Mouse (Mus musculus) layer of hippocampus, adult 9-10 months (tissue): ENCODE measurements around the gene Cutc.
A peak's percentile ranks its signal among the peaks of the same experiment; 100 is the strongest.

Experiments
- DNase-seq: peaks from one replicate; pipeline ENCODE4 v3.0.0; 2022; ENCODE audit warnings: low spot score

The Cutc gene

DNA sequence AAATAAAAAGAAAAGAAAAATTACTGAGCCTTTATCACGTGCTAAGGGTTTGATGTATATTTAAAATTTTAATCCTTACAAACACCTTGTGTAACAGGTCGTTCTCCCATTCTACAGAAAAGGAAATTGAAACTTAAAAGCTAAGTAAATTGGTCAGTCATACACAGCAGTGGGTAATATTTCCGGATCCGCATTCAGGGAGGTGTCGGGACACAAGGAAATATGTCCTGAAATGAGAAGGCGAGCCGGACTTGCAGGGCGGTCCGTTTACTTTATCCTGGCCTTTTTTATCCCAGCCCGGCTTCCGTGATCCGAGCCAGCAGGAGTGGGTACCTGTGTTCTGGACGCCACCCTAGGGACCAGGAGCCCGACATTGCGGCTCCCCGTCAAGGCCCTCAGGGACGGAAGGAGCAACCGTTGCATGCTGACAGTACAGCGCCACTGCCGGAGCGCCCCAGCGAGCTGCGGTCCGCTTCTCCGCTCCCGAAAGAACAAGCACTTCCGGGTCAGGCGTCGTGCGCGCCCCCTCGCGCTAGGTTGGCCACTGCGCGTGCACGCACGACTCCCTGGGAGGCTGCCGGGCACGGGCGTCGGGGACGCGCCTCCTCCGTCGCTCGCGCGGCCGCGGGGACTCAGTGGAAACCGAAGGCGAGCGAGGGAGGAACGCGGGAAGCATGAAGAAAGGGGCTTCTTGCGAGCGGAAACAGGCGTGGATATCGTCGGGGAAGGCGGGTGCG lies at the start of gene Cutc, which contains the start of gene Cox15:
Cutc (plus strand) TSS at position 508 of the 737 bp plus-strand sequence.
Cox15 (minus strand) TSS at position 512 of the 737 bp plus-strand sequence.
- peak; percentile 91 for DNase-seq

DNA sequence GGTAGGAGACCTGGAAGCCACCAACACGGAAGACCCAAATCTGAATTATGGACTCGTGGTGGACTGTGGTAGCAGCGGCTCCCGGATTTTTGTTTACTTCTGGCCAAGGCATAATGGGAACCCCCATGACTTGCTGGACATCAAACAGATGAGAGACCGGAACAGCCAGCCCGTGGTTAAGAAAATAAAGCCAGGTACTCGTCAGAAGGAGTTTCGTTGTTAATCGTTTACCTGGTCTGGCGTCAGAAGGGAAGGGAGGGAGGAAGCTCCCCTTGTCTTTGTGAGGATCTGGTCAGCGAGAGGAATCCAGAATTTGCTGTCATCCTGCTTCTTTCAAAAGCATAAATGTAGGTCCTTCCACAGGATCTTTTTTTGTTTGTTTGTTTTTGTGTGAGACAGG lies 48.6 kb upstream of the Cutc start:
- no peak for DNase-seq

DNA sequence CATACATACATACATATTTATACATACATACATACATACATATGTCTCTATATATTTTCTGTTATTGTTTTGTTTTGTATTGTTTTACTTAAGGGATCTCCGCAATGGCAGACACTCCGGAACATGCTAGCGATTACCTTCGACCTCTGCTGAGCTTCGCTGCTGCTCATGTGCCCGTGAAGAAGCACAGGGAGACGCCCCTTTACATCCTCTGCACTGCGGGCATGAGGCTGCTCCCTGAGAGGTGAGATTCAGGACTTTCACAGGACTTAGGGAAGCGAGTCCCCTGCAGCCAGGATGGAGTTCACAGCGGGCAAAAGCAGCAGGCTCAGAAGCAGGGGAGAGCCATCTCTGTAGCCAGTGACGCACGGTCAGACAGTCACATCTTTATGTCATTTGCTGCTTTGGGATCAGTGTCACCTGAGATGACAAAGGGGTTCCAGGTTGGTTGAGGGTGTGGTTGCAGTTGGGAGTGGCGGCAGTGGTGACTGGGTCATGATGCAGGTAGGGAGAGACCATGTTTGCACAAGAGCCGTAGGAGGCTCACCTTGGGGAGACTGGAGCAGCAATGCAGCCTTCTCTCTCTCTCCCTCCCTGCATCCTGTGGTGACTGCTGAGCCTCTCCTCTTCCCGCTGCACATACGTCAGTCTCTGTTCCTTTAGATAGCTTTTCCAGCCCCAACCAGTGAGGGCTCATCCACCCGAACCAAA lies 47.9 kb upstream of the Cutc start:
- DNase-seq: no peak

DNA sequence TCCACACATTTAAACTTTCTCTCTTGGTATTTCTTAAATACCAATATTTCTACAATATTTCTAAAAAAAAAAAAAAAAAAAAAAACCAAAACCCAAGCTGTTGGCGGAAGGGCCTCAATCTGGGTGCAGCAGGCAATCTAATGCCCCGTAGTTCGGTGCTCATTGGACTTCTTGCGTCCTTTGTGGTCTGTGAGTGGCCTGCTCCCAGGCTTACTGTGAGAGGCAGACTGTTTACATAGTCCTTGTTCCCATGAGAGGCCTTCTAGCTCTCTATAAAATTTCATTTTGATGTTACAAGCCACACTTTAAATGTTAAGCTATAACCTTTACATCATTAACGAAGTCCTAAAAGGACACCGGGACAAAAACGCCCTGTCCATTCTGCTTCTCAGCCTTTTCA lies 44.6 kb upstream of the Cutc start:
- DNase-seq: no peak

DNA sequence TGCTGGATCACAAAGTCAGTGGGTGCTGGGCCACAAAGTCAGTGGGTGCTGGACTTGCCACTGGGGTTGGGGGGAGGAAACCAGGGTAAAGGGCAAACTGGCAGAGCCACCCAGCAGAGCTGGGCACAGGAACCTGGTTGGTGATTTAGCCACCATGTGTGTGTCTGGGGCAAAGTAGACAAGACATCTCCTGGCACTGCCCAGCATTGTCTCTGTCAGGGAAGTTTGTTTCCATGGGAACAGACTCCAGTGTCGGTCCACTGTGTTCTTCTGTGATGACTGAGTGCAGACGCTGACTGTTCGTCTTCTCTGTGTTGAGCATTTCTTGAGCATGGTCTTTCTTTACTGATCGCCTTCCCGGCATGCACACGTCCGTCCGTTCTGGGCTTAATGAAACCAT lies 43.5 kb upstream of the Cutc start:
- no peak for DNase-seq

DNA sequence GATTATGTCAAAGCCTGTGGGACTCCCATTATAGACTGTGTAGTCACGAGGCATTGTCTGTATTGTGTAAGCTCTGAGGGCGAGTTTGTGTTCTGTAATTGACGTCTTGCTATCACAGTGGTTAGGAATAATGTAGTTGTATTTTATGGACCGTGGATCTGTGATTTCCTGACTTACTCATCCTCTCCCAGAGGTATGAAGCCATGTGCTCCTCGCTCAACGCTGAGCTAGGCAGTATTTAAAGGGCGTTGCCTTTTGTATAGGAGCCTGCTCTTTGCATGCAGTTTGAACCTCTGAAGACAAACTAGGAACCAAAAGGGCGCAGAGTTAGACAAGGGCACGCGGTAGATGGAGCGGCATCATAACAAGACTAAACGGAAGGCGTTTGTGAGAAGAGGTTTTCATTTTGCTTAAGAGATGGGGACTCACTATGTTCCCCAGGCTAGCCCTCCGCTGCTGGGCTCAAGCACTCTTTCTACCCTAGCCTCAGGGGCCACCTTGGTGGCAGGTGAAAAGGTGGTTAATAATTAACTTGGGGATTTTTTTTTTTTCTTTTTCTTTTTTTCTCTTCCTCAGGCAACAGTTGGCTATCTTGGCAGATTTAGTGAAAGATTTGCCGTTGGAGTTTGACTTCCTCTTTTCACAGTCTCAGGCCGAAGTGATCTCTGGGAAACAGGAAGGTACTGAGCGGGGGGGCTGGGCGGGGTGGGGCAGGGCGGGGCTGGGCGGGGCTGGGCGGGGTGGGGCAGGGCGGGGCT lies 41.5 kb upstream of the Cutc start:
- no peak for DNase-seq

DNA sequence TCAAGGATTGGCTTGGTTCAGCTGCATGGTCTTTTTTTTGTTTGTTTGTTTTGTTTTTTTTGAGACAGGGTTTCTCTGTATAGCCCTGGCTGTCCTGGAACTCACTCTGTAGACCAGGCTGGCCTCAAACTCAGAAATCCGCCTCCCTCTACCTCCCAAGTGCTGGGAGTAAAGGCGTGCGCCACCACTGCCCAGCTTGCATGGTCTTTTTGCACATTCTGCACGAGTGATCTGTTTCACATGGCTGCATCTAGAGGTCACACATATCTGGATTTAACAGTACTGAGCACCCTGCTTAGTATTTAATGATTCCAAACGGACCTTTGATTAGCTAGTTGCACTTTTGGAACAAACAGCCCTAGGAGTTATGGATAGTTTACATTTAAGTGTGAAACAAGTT lies 40.8 kb upstream of the Cutc start:
- DNase-seq: no peak

DNA sequence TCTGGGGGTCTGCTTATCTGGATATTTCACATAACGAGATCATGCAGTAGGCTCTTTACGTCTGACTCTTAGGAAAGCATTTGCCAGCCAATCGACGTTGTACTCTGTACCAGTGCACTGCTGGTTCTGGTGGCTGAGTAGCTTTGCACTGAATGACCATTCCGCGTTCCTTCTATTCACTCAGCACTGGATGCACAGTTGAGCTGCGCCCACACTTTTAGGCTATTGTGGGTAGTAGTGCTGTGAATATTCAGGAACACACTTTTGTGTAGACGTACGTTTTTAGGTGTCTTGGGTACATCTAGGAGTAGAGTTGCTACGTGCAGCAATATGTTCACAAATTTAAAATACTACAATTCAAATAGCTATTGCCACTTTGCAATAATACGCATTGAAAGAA lies 32.7 kb upstream of the Cutc start:
- DNase-seq: no peak

DNA sequence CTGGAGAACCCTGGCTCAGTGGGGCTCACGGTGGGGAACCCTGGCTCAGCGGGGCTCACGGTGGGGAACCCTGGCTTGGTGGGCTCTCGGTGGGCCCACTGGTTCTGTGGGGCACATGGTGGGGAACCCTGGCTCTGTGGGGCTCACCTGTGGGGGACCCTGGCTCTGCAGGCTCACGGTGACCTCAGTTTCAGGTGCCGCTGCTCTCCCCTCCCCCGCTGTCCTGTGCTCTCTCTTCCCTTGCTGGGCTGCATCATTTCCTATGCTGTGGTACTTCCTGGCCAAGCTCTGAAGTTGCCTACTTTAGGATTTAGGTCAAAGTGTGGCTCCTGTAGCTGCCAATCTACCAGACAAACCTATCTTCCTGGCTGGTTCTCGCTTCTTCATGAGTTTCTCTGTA lies 29.9 kb upstream of the Cutc start:
- no peak for DNase-seq

DNA sequence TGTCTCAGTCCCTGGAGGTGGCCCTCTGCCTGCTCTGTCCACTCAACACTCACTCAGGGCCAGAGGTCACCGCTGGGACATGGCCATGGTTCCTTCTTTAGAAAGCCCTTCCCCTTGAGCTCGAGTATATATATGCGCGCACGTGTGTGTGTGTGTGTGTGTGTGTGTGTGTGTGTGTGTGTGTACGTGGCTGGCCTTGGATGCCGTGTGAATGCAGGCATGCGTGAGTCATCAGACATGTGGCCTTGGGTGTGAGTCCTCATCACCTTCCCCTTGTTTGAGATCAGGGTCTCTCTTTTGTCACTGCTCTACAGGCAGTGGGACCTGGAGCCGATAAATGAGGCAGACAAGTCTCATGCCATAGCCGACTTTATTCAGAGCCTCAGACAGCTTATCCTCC lies 29.3 kb upstream of the Cutc start:
- DNase-seq: no peak

DNA sequence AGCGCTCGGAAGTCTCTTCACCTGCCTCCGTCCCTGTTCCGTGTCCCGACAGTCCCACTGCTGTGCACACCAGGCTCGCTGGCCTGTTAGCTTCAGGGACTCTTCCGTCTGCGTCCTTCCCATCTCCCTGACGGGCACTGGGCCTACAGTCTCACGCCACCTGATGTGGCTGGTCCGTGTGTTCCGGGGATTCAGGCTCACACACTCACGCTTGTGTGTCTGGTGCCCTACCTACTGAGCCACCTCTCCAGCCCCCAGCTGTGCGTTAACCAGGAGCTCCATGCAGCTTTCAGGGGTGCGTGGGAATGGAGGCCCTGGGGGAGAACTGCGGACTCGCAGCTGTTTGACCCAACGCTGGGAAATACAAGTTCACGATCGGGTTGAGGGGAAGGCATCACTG lies 28.6 kb upstream of the Cutc start:
- no peak for DNase-seq

DNA sequence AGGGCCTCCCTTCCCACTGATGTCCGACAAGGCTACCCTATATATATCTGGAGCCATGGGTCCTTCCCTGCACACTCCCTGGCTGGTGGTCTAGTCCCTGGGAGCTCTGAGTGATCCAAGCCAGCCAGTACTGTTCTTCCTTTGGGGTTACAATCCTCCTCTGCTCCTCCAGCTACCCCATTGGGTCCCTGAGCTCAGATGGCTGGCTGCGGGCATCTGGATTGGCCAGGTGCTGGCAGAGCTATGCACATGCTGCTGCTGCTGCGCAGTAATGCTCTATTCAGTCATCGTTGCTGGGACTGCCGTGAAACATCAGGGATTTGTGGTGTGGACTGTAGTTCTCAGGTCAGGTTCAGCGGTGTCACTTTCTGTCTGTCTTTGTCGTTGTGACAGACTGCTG lies 28.0 kb upstream of the Cutc start:
- no peak for DNase-seq

DNA sequence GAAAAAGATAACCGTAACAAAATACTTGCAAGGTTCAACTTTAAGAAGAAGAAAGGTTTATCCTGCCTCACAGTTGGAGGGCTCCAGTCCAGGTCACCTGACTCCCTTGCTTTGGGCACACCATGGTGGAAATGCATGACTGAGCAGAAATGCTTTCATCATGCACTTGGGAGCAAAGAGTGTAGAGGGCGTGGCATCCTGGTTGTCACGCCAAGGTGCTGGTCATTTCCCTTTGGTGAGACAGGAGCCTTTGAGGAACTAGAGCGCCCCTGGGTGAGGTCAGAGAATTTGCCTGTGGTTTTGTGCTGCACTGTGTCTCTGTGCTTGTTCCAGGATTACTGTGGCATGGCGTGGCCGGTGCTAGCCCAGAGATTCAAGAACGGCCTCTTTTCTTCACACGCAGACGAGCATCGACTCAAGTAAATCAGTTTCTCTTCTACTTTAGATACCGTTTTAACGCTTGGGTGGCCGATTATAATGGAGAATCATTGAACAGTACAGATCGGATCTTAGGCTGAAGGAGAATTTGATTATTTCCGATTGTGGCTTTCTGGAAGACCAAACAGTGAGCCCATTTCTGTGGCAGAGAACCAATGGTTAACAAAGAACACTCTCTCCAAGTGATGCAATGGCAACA lies 26.2 kb upstream of the Cutc start:
- DNase-seq: no peak

DNA sequence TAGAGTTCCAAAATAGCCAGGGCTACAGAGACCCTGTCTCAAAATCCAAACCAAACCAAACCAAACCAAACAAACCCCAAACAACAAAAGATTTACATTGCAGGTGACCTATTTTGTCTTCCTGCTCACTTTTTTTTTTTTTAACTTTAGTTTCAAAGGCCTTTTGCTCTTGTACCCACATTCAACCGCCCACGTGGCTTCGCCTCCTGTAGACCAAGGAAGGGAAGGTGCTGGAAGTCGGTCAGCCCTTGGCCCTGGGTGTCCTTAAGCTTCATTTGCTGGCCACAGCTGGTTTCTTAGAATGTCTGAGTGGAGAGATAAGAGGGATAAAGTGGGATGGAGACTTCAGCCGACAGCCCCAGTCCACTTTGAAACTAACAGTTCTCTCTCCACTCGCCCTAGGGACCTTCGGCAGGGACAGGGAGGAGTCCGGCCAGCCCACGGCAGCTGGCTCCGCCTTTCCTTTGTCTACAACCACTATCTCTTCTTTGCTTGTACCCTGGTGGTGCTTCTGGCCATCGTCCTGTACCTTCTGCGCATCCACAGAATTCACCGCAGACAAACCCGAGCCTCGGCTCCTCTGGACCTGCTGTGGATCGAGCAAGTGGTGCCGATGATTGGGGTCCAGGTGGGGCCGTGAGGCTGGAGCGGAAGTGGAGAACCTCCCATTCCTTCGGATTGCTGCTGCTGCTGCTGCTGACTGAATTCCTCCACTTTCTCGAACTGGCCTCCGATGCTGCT lies 23.3 kb upstream of the Cutc start:
- no peak for DNase-seq

DNA sequence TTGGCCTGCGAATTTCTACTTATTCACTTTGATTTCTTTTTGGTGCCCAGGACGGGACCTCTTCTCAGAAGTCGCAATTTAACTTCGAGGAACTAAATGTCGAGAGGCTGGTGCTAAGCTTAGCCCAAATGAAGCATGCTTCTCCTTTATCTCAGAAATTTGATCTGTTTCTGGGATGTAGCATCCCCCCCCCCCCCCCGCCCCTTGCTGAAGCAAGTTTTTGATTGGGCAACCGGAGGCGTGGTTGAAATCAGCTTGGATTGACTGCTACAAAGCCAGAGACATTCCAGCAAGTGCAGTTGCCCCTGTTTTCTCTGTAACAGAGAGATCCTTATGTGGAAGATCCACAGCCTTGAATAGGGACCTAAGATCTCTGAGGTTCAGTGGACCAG lies 22.8 kb upstream of the Cutc start:
- no peak for DNase-seq

DNA sequence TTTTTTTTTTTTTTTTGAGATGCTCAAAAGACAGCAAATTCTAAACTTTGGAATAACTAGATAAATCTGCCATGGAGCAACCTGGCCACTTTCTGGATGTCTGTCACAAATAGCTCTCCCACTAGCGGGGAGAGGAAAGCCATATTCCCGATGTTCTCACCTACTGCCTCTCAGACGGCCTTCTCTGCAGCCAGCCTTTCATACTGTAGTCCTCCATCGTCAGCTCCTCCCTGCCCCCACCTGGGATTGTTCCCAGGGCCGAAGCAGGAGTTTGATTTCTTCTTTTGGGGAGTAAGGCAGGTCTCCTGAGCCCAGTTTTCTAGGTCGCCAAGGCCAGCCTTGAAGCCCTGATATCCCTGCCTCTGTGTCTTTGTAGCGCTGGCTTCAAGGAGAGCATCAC lies 21.6 kb upstream of the Cutc start:
- no peak for DNase-seq

DNA sequence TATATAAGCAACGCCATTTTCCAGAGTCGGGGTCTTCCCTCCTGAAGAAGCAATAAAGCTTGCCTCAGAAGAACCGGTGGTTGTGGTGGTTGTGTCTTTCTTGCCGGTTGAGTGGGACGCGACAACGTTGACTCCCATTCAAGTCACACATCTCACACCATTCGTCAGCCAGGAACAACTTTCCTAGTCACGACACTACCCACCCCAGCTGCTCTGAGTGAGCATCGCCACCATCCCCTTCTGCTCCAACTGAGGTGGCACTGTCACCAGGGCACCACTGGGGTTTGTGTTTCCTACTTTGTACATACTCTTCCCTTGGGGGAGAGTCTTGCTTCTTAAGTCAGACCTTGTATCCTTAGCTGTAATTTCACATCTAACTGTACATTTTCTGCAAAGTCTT lies 14.4 kb upstream of the Cutc start:
- no peak for DNase-seq

DNA sequence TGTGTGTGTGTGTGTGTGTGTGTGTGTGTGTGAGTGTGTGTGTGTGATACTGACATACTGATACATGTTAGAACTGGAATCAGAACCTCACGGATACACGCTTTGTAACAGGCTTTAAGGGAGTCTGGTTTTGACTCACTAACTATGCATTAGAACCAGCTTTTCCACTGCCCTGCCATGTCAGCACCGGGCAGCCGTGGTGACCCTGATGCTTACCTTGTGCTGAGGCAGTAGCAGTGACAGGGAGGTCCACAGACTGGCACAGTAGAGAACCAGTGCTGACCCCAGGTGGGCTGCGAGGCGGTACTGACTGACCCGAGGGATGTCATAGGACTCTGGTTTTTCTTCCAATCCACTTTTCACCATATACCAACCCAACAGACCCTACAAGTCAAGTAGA lies 9.4 kb upstream of the Cutc start:
- DNase-seq: no peak

DNA sequence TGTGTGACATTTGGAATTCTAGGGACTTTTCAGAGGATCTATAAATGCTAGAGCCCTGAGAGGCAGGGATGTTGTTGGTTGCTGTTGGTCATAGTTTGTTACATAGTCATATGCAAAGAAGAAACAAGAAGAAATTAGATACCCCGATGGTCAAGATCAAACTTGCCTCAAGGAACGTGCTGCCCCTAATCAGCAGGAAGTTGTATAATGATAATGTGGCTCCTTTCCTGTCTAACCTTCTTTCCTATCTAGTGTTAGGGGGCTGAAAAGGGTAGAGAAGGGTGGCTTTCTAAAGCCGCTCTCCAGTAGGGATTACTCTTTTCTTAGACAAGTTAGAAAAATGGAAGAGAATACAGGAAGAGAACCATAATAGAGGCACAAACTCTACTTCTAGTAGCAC lies 7.1 kb upstream of the Cutc start:
- no peak for DNase-seq

DNA sequence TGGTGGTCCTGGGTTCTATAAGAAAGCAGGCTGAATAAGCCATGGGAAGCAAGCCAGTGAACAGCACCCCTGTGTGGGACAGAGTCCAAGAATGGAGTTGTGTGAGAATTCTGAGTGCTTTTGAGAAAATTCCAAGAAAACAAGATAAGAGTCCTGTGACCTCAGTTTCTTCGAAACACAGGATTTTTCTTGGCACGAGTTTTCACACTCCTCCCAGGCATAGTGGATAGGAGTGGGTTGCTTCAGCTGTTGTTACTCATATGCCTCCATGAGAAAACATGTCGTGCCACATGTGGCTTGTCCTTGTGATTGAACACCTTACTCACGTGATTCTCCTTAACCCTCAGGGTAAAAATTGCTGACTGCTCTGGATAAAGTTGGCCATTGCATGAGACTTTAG lies 4.9 kb upstream of the Cutc start:
- DNase-seq: no peak

DNA sequence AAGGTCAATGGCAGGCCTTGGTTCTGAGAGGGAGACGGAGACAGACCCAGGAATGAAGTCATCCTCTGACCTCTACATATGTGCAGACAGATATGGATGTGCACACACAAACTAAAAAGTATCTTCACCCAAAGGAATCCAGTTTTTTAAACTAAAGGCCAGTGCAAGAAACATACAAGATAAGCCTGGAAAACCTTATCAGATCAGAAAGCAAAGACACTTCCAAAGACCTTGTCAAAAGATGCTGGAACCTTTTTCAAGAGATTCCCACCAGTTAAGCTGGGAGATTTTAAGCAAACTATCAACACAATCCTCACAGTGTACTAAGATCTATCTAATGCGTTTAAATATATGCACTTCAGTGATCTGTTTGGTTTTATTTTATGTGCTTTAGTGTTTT lies 2.8 kb upstream of the Cutc start:
- DNase-seq: no peak
